Mouse (Mus musculus): ENCODE measurements around the gene Erbb2. TPM values are rescaled to one million over a fixed set of nuclear protein-coding genes. Genes with fewer than 3 reads are reported as not detected.

Gene Erbb2
- polyA plus RNA-seq, 1 experiment from 2014 or later, result 26.5 TPM

- Histone ChIP-seq H3K27me3 (ENCODE audit: control insufficient read depth, insufficient read depth, low read length) (peaks cover 3% of the 10 kb centered on the region), H3K36me3 (replicated peaks; ENCODE audit: control insufficient read depth, insufficient read depth, low read depth, low read length) (no peaks in the 10 kb centered on the region), H3K4me1 (ENCODE audit: control insufficient read depth, insufficient read depth, low read length) (no peaks in the 10 kb centered on the region), H3K27ac (replicated peaks; ENCODE audit: low read depth, low read length) (no peak overlapping the region), H3K4me2 (ENCODE audit: low read depth, low read length) (no peak overlapping the region), H3K9ac (replicated peaks; ENCODE audit: low read length) (no peak overlapping the region), H3K9me3 (replicated peaks; ENCODE audit: control insufficient read depth, low read length) (no peaks in the 10 kb centered on the region), H3K4me3 (ENCODE audit: low read depth, low read length) (no peak overlapping the region)
- no peak for ATAC-seq (replicated peaks; ENCODE audit: insufficient number of reproducible peaks, low FRiP score, low TSS enrichment, low read depth)
- 67% methylated on average over 4 of the region's 4 CpGs for WGBS
- DNase-seq (ENCODE audit: low spot score), result no peak
These were observed 17.2 kb upstream of the Erbb2 start for GRCm38 (mm10) chr11:98395041-98395440.

- Histone ChIP-seq H3K4me2 (ENCODE audit: low read depth, low read length) (no peak overlapping the region), H3K9ac (replicated peaks; ENCODE audit: low read length) (no peak overlapping the region), H3K27me3 (ENCODE audit: control insufficient read depth, insufficient read depth, low read length) (no peaks in the 10 kb centered on the region), H3K9me3 (replicated peaks; ENCODE audit: control insufficient read depth, low read length) (no peaks in the 10 kb centered on the region), H3K27ac (replicated peaks; ENCODE audit: low read depth, low read length) (no peak overlapping the region), H3K36me3 (replicated peaks; ENCODE audit: control insufficient read depth, insufficient read depth, low read depth, low read length) (no peaks in the 10 kb centered on the region), H3K4me3 (ENCODE audit: low read depth, low read length) (no peak overlapping the region), H3K4me1 (ENCODE audit: control insufficient read depth, insufficient read depth, low read length) (no peaks in the 10 kb centered on the region)
- DNase-seq (ENCODE audit: low spot score) (no peak), ATAC-seq (replicated peaks; ENCODE audit: insufficient number of reproducible peaks, low FRiP score, low TSS enrichment, low read depth) (no peak)
- WGBS, result 90% methylated on average over 7 of the region's 7 CpGs
These were observed 14.3 kb upstream of the Erbb2 start for GRCm38 (mm10) chr11:98397946-98398345.

- Histone ChIP-seq H3K4me3 (ENCODE audit: low read depth, low read length) (peak within 1 kb of the TSS; percentile 58), H3K36me3 (replicated peaks; ENCODE audit: control insufficient read depth, insufficient read depth, low read depth, low read length) (no peaks in the 10 kb centered on the region), H3K27ac (replicated peaks; ENCODE audit: low read depth, low read length) (peak within 1 kb of the TSS; percentile 90), H3K9ac (replicated peaks; ENCODE audit: low read length) (peak within 1 kb of the TSS; percentile 80), H3K27me3 (ENCODE audit: control insufficient read depth, insufficient read depth, low read length) (no peaks in the 10 kb centered on the region), H3K9me3 (replicated peaks; ENCODE audit: control insufficient read depth, low read length) (no peaks in the 10 kb centered on the region), H3K4me1 (ENCODE audit: control insufficient read depth, insufficient read depth, low read length) (no peaks in the 10 kb centered on the region), H3K4me2 (ENCODE audit: low read depth, low read length) (peak within 1 kb of the TSS; percentile 59)
- WGBS, result under 1% methylated on average over 40 of the region's 40 CpGs
- ATAC-seq (replicated peaks; ENCODE audit: insufficient number of reproducible peaks, low FRiP score, low TSS enrichment, low read depth) (peak; percentile 77), DNase-seq (ENCODE audit: low spot score) (peak; percentile 94)
These were observed 12.0 kb upstream of the Erbb2 start, which contains the start of gene Pgap3 for GRCm38 (mm10) chr11:98400161-98400726. Gene Pgap3 (minus strand): TSS chr11:98400490.

- Histone ChIP-seq H3K36me3 (replicated peaks; ENCODE audit: control insufficient read depth, insufficient read depth, low read depth, low read length) (no peaks in the 10 kb centered on the region), H3K4me3 (ENCODE audit: low read depth, low read length) (peak overlapping the region; percentile 58), H3K27me3 (ENCODE audit: control insufficient read depth, insufficient read depth, low read length) (no peaks in the 10 kb centered on the region), H3K4me2 (ENCODE audit: low read depth, low read length) (peak overlapping the region; percentile 59), H3K9me3 (replicated peaks; ENCODE audit: control insufficient read depth, low read length) (no peaks in the 10 kb centered on the region), H3K9ac (replicated peaks; ENCODE audit: low read length) (peak overlapping the region; percentile 80), H3K27ac (replicated peaks; ENCODE audit: low read depth, low read length) (no peak overlapping the region), H3K4me1 (ENCODE audit: control insufficient read depth, insufficient read depth, low read length) (no peaks in the 10 kb centered on the region)
- ATAC-seq (replicated peaks; ENCODE audit: insufficient number of reproducible peaks, low FRiP score, low TSS enrichment, low read depth) (no peak), DNase-seq (ENCODE audit: low spot score) (no peak)
- 53% methylated on average over 3 of the region's 3 CpGs for WGBS
These were observed 11.5 kb upstream of the Erbb2 start for GRCm38 (mm10) chr11:98400816-98401215.

GRCm38 (mm10) chr11:98406621-98407020 is 5.6 kb upstream of the Erbb2 start:
- WGBS, result 66% methylated on average over 6 of the region's 6 CpGs
- Histone ChIP-seq H3K36me3 (replicated peaks; ENCODE audit: control insufficient read depth, insufficient read depth, low read depth, low read length) (no peaks in the 10 kb centered on the region), H3K4me3 (ENCODE audit: low read depth, low read length) (no peak overlapping the region), H3K9ac (replicated peaks; ENCODE audit: low read length) (no peak overlapping the region), H3K4me1 (ENCODE audit: control insufficient read depth, insufficient read depth, low read length) (no peaks in the 10 kb centered on the region; the same call in 1 of the 2 replicates), H3K27me3 (ENCODE audit: control insufficient read depth, insufficient read depth, low read length) (no peaks in the 10 kb centered on the region), H3K4me2 (ENCODE audit: low read depth, low read length) (no peak overlapping the region), H3K9me3 (replicated peaks; ENCODE audit: control insufficient read depth, low read length) (no peaks in the 10 kb centered on the region), H3K27ac (replicated peaks; ENCODE audit: low read depth, low read length) (no peak overlapping the region)
- DNase-seq (ENCODE audit: low spot score) (no peak), ATAC-seq (replicated peaks; ENCODE audit: insufficient number of reproducible peaks, low FRiP score, low TSS enrichment, low read depth) (no peak)

- peak overlapping the region; percentile 48 for H3K9ac ChIP-seq (replicated peaks; ENCODE audit: low read length)
- no peaks in the 10 kb centered on the region; the same call in 1 of the 2 replicates for H3K4me1 ChIP-seq (ENCODE audit: control insufficient read depth, insufficient read depth, low read length)
- H3K27me3 ChIP-seq (ENCODE audit: control insufficient read depth, insufficient read depth, low read length), result no peaks in the 10 kb centered on the region
- WGBS, result 35% methylated on average over 8 of the region's 8 CpGs
- DNase-seq (ENCODE audit: low spot score) (no peak), ATAC-seq (replicated peaks; ENCODE audit: insufficient number of reproducible peaks, low FRiP score, low TSS enrichment, low read depth) (no peak)
- peak overlapping the region; percentile 27 for H3K4me2 ChIP-seq (ENCODE audit: low read depth, low read length)
- H3K9me3 ChIP-seq (replicated peaks; ENCODE audit: control insufficient read depth, low read length), result no peaks in the 10 kb centered on the region
- H3K36me3 ChIP-seq (replicated peaks; ENCODE audit: control insufficient read depth, insufficient read depth, low read depth, low read length), result no peaks in the 10 kb centered on the region
- peak overlapping the region; percentile 35; the same call in 1 of the 2 replicates for H3K27ac ChIP-seq (replicated peaks; ENCODE audit: low read depth, low read length)
- H3K4me3 ChIP-seq (ENCODE audit: low read depth, low read length), result no peak overlapping the region
These were observed 3.4 kb upstream of the Erbb2 start for GRCm38 (mm10) chr11:98408872-98409271.

- DNase-seq (ENCODE audit: low spot score) (peak; percentile 64), ATAC-seq (replicated peaks; ENCODE audit: insufficient number of reproducible peaks, low FRiP score, low TSS enrichment, low read depth) (peak; percentile 69)
- 4% methylated on average over 9 of the region's 10 CpGs for WGBS
- Histone ChIP-seq H3K36me3 (replicated peaks; ENCODE audit: control insufficient read depth, insufficient read depth, low read depth, low read length) (no peaks in the 10 kb centered on the region), H3K27ac (replicated peaks; ENCODE audit: low read depth, low read length) (no peak overlapping the region), H3K9me3 (replicated peaks; ENCODE audit: control insufficient read depth, low read length) (no peaks in the 10 kb centered on the region), H3K4me1 (ENCODE audit: control insufficient read depth, insufficient read depth, low read length) (no peaks in the 10 kb centered on the region; the same call in 1 of the 2 replicates), H3K27me3 (ENCODE audit: control insufficient read depth, insufficient read depth, low read length) (no peaks in the 10 kb centered on the region), H3K9ac (replicated peaks; ENCODE audit: low read length) (peak overlapping the region; percentile 48), H3K4me3 (ENCODE audit: low read depth, low read length) (no peak overlapping the region), H3K4me2 (ENCODE audit: low read depth, low read length) (peak overlapping the region; percentile 27)
These were observed 2.9 kb upstream of the Erbb2 start for GRCm38 (mm10) chr11:98409341-98409822.

- H3K4me1 ChIP-seq (ENCODE audit: control insufficient read depth, insufficient read depth, low read length), result no peaks in the 10 kb centered on the region; the same call in 1 of the 2 replicates
- H3K27me3 ChIP-seq (ENCODE audit: control insufficient read depth, insufficient read depth, low read length), result no peaks in the 10 kb centered on the region
- ATAC-seq (replicated peaks; ENCODE audit: insufficient number of reproducible peaks, low FRiP score, low TSS enrichment, low read depth), result peak; percentile 26; the same call in 1 of the 2 replicates
- peak overlapping the region; percentile 89 for H3K4me3 ChIP-seq (ENCODE audit: low read depth, low read length)
- WGBS, result under 1% methylated on average over 40 of the region's 40 CpGs
- no peaks in the 10 kb centered on the region for H3K9me3 ChIP-seq (replicated peaks; ENCODE audit: control insufficient read depth, low read length)
- peak; percentile 68 for DNase-seq (ENCODE audit: low spot score)
- peak overlapping the region; percentile 87 for H3K9ac ChIP-seq (replicated peaks; ENCODE audit: low read length)
- peak overlapping the region; percentile 85 for H3K4me2 ChIP-seq (ENCODE audit: low read depth, low read length)
- H3K27ac ChIP-seq (replicated peaks; ENCODE audit: low read depth, low read length), result peak overlapping the region; percentile 75
- H3K36me3 ChIP-seq (replicated peaks; ENCODE audit: control insufficient read depth, insufficient read depth, low read depth, low read length), result no peaks in the 10 kb centered on the region
These were observed 579 bp downstream of the Erbb2 start for GRCm38 (mm10) chr11:98412797-98413301.

Measured in embryonic facial prominence, embryonic 11.5 days (tissue).